Mouse (Mus musculus) liver, embryonic 14.5 days (tissue): ENCODE measurements around the gene Fat2. TPM values are rescaled to one million over a fixed set of nuclear protein-coding genes. Genes with fewer than 3 reads are reported as not detected.

Experiments used
- ATAC-seq: fragments of 200-750 bp; cut with Nextera tagmentation; 2 replicates; pipeline ENCODE4 v1.8.0; 2017; ENCODE audit warnings: moderate number of reproducible peaks, mild to moderate bottlenecking, moderate library complexity; ENCODE audit not compliant: insufficient read depth
- DNase-seq, 3 experiments: peaks; one replicate each; pipeline ENCODE4 v3.0.0-alpha.2; 2012 to 2013; ENCODE audit warnings: low read depth in 3 of 3, low spot score in 3 of 3
- H3K27ac ChIP-seq: fragments of 300-500 bp; sonication (generic); 2 replicates; pipeline ENCODE4 v1.5.1; 2014; ENCODE audit warnings: moderate library complexity, mild to moderate bottlenecking, control low read depth, inconsistent platforms
- H3K27me3 ChIP-seq: fragments of 300-500 bp; sonication (generic); 2 replicates; pipeline ENCODE4 v1.6.1; 2014; ENCODE audit warnings: mild to moderate bottlenecking, low read length, moderate library complexity; ENCODE audit not compliant: control insufficient read depth, insufficient read depth
- H3K36me3 ChIP-seq: fragments of 300-500 bp; sonication (generic); replicated peaks from 2 replicates; pipeline ENCODE4 v1.6.1; 2014; ENCODE audit warnings: low read depth; ENCODE audit not compliant: control insufficient read depth, insufficient read depth
- H3K4me1 ChIP-seq, 2 experiments: fragments of 200-500 bp in 1 of 2; fragments of 300-500 bp in 1 of 2; sonication (generic) in 1 of 2; replicated peaks; 2 replicates each; pipeline ENCODE4 v1.6.1; 2012 to 2014; ENCODE audit warnings: antibody characterized with exemption in 1 of 2, inconsistent platforms in 1 of 2, low read length in 1 of 2; ENCODE audit not compliant: control insufficient read depth in 2 of 2, insufficient read depth in 2 of 2
- H3K4me2 ChIP-seq: fragments of 300-500 bp; sonication (generic); 2 replicates; pipeline ENCODE4 v1.6.1; 2014; ENCODE audit warnings: low read depth, mild to moderate bottlenecking, control low read depth, moderate library complexity
- H3K4me3 ChIP-seq, 2 experiments: fragments of 200-500 bp in 1 of 2; fragments of 300-500 bp in 1 of 2; sonication (generic) in 1 of 2; 2 replicates each; pipeline ENCODE4 v1.5.1; 2012 to 2014; ENCODE audit warnings: low read depth in 2 of 2, low read length in 2 of 2, mild to moderate bottlenecking in 2 of 2, control low read depth in 1 of 2, inconsistent platforms in 1 of 2, moderate library complexity in 1 of 2; ENCODE audit not compliant: insufficient read depth in 1 of 2
- H3K9ac ChIP-seq: fragments of 300-500 bp; sonication (generic); replicated peaks from 2 replicates; pipeline ENCODE4 v1.6.1; 2014; ENCODE audit warnings: mild to moderate bottlenecking, control low read depth, moderate library complexity
- H3K9me3 ChIP-seq: fragments of 300-500 bp; sonication (generic); 2 replicates; pipeline ENCODE4 v1.6.1; 2016; ENCODE audit warnings: low read length, mixed read lengths; ENCODE audit not compliant: control insufficient read depth
- CTCF ChIP-seq: IDR thresholded peaks from 2 replicates; pipeline ENCODE4 v1.5.1; 2016; ENCODE audit warnings: antibody characterized with exemption, low read depth, control low read depth
- EP300 ChIP-seq: IDR thresholded peaks from 2 replicates; pipeline ENCODE4 v1.6.1; 2016; ENCODE audit warnings: antibody characterized with exemption, low read depth
- WGBS: fragments of 180-500 bp; shearing (Covaris S2); extraction: QIAGEN DNeasy Blood & Tissue Kit; methylation state at CpG from one replicate; pipeline ENCODE4 v1.1.7; 2014; ENCODE audit not compliant: insufficient replicate concordance; 5-methylcytosine and 5-hydroxymethylcytosine counted together
- polyA plus RNA-seq, 2 experiments: library from polyadenylated mRNA; depleted of rRNA in 1 of 2; stranded (reverse) in 1 of 2; unstranded in 1 of 2; fragments of >200 nt; fragmentation: Nextera tagmentation in 1 of 2; extraction: Ambion mirVana in 1 of 2; gene quantifications; 2 replicates each; pipeline versions ENCODE4 v1.2.1 to v1.2.3; 2012 to 2014

The Fat2 gene
- polyA plus RNA-seq, 2 experiments = under 0.01 TPM; not detected in 1

DNA sequence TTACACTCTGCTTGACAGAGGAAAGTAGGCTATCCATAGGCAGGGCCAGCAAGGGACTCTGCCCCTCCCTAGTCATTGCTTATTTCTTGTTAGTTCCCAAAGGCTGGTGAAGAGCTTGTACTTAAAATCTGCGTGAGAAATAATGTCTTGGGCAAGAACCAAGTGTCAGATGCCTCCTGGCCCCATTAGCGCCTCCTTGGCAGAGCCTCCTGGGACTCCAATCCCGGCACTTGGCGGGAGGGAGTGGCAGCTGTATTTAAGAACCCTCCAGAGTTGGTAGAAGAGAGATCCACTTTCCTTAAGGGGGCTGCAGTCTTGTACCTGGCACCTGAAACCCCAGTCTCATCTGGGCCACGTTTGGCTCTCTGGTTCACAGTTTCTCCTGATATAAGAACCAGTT lies 122.2 kb downstream of the Fat2 start:
- no peak overlapping the region for H3K4me3 ChIP-seq
- 68% methylated on average over 5 of the region's 5 CpGs for WGBS

DNA sequence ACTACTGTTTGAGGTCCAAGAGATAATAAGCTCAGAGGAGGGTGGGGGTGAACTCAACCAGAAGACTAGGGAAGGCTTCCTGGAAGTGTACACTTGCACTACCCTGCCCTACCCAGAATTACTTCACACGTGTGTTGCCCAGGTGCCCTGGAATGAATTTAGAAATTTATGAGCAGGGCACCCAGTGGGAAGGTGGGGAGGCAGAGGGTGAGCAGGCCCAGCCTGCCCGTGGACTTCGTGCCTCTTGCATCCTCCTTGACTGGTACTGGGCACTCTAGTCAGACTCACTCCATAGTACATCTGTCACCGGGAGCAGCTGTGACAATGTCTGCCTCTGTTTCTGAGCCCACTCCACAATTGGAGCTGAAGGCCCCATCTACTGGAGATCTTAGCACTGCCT lies 122.8 kb downstream of the Fat2 start:
- 71% methylated on average over 4 of the region's 4 CpGs for WGBS
- peaks cover 0 to 22% of the 10 kb centered on the region in 2 experiments; a peak in 2 of 4 replicates for H3K4me1 ChIP-seq
- ATAC-seq (no peak), DNase-seq (no peak)
- TF ChIP-seq EP300 (no peak), CTCF (no peak)
- H3K4me3 ChIP-seq = no peak overlapping the region
- H3K4me2 ChIP-seq = no peak overlapping the region
- no peaks in the 10 kb centered on the region; the same call in 1 of the 2 replicates for H3K36me3 ChIP-seq
- no peaks in the 10 kb centered on the region for H3K9me3 ChIP-seq
- no peak overlapping the region for H3K27ac ChIP-seq
- no peaks in the 10 kb centered on the region for H3K27me3 ChIP-seq
- H3K9ac ChIP-seq = no peak overlapping the region

More for the DNA sequence above, 122.2 kb downstream of the Fat2 start:
- ATAC-seq = no peak
- TF ChIP-seq EP300 = no peak
- no peak for TF ChIP-seq CTCF
- H3K27me3 ChIP-seq = no peaks in the 10 kb centered on the region
- DNase-seq = no peak
- no peaks in the 10 kb centered on the region; the same call in 1 of the 2 replicates for H3K36me3 ChIP-seq
- H3K27ac ChIP-seq = no peak overlapping the region
- peaks cover 0 to 20% of the 10 kb centered on the region in 2 experiments; a peak in 2 of 4 replicates for H3K4me1 ChIP-seq
- H3K9me3 ChIP-seq = no peaks in the 10 kb centered on the region
- H3K9ac ChIP-seq = no peak overlapping the region
- H3K4me2 ChIP-seq = no peak overlapping the region

DNA sequence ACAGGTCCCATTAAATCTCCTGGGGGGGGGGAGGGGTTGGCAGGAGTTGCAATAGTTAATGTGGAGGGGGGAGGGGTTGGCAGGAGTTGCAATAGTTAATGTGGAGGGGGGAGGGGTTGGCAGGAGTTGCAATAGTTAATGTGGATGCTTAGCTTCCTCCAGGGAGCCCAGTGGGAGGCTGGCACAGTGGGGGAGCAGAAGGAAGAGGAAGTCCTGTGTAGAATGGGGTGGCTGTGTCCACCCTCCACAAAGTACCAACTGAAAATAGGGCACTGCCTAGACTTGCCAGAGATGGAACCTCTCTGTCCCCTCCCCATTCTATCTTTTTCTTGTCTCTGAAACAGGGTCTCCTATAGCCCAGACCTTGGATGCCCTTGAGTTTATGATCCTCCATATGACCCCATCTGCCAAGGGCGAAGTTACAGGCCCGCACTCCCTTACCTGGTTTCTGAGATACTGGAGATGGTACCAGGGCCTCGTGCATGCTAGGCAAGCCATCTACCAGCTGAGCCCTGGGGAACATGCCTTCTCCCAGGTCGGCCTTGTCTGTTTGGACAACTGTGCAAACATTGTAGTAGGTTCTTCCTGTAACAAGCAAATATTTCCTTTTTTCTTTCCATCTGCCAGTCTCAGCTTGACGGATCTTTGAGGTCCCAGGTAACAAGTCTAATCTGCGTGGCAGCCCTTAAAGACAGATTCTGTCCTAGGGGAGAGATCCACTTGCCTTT lies 126.6 kb downstream of the Fat2 start:
- H3K4me3 ChIP-seq = no peak overlapping the region
- H3K4me1 ChIP-seq = peaks cover 0 to 22% of the 10 kb centered on the region in 2 experiments; a peak in 2 of 4 replicates
- 64% methylated on average over 6 of the region's 6 CpGs for WGBS
- H3K36me3 ChIP-seq = no peaks in the 10 kb centered on the region; the same call in 1 of the 2 replicates
- no peak overlapping the region for H3K9ac ChIP-seq
- no peaks in the 10 kb centered on the region for H3K27me3 ChIP-seq
- ATAC-seq = 0 out of 2 replicates have a peak, but pooled peaks have one; percentile 17
- H3K27ac ChIP-seq = no peak overlapping the region
- peak overlapping the region; percentile 35; the same call in 1 of the 2 replicates for H3K4me2 ChIP-seq
- TF ChIP-seq CTCF (no peak), EP300 (no peak)
- no peaks in the 10 kb centered on the region for H3K9me3 ChIP-seq
- no peak for DNase-seq

DNA sequence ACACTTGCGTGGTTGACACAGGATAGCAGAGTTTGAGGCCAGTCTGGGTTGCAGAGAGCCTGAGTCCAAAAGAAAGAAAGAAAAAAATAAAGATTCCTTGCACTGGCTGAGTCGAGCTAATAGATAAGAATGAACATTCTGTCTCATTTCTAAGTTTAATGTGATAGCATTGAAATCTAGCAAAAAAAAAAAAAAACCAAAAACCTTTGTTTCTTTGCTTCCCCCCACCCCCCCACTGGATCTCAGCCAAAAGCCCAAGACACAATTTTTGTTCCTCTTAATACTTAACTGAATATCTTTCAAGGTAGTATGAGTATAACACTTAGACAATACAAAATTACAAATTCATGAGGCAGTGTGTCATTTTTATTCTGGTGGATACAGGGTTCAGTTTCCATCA lies 127.3 kb downstream of the Fat2 start:
- WGBS = 26% methylated on average over 2 of the region's 2 CpGs
- H3K9ac ChIP-seq = no peak overlapping the region
- ATAC-seq (no peak), DNase-seq (no peak)
- no peak overlapping the region for H3K4me3 ChIP-seq
- H3K27me3 ChIP-seq = no peaks in the 10 kb centered on the region
- peak overlapping the region; percentile 48 for H3K4me2 ChIP-seq
- TF ChIP-seq CTCF (no peak), EP300 (no peak)
- H3K36me3 ChIP-seq = no peaks in the 10 kb centered on the region; the same call in 1 of the 2 replicates
- H3K27ac ChIP-seq = peak overlapping the region; percentile 13; the same call in 1 of the 2 replicates
- peaks cover 0 to 19% of the 10 kb centered on the region in 2 experiments; a peak in 2 of 4 replicates for H3K4me1 ChIP-seq
- no peaks in the 10 kb centered on the region for H3K9me3 ChIP-seq

DNA sequence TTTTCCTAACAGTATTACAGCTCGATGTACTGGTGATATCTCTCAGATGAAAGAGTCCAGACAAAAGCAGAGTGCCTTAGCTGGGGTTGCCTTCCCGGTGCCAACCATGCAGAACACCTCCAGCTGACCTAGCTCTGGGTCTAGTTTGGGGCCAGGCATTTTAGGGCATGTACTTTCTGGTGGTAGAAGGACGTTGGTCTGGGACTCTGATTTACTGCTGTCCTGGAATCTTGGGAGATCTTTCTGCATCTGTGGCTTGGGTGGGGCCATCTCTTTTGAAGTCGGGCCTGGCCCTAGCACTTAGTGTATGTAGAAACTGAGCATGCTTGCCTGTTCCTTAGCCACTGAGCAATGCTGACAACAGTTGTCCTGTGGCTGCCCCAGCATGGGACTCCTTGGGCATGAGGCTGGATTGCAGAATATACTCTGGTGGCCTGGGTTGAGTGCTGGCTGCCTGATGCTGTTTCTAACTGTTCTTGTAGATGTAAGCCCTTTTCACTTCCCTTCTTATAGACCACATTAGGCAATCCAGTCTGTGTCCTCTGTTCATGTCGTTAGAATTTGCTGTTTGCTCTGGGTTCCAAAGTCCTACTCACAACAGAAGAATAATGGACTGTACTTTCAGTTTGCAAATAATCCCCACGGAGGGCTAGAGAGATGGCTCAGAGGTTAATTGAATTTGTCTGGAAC lies 128.2 kb downstream of the Fat2 start:
- peak in 2 of 3 experiments; percentile 26 to 29 for DNase-seq
- 0 out of 4 replicates have a peak overlapping the region, but pooled peaks of 1 of the 2 experiments have one; percentile 2 for H3K4me3 ChIP-seq
- WGBS = 37% methylated on average over 6 of the region's 6 CpGs
- no peak overlapping the region; the same call in 1 of the 2 replicates for H3K27ac ChIP-seq
- ATAC-seq = peak; percentile 17; the same call in 1 of the 2 replicates
- peak overlapping the region; percentile 48 for H3K4me2 ChIP-seq
- no peaks in the 10 kb centered on the region for H3K9me3 ChIP-seq
- H3K9ac ChIP-seq = no peak overlapping the region
- no peaks in the 10 kb centered on the region for H3K27me3 ChIP-seq
- H3K36me3 ChIP-seq = no peaks in the 10 kb centered on the region; the same call in 1 of the 2 replicates
- TF ChIP-seq EP300 = no peak
- no peak for TF ChIP-seq CTCF
- H3K4me1 ChIP-seq = peaks cover 0 to 16% of the 10 kb centered on the region in 2 experiments; a peak in 2 of 4 replicates
